Mouse (Mus musculus) cortical plate, adult 2 months (tissue): Measurements from ENCODE around the gene Cd8b1. TPM values are rescaled to one million over a fixed set of nuclear protein-coding genes. Genes with fewer than 3 reads are reported as not detected.

Source experiments
- H3K27ac ChIP-seq: fragments of 200-500 bp; 2 replicates; pipeline ENCODE4 v1.5.1; 2012; ENCODE audit warnings: low read length, control low read depth, inconsistent platforms; ENCODE audit not compliant: insufficient read depth
- H3K4me1 ChIP-seq: fragments of 200-500 bp; 2 replicates; pipeline ENCODE4 v1.6.1; 2011; ENCODE audit warnings: low read length; ENCODE audit not compliant: control insufficient read depth, insufficient read depth
- H3K4me3 ChIP-seq: fragments of 200-500 bp; 2 replicates; pipeline ENCODE4 v1.5.1; 2011; ENCODE audit warnings: mild to moderate bottlenecking, low read length, control low read depth; ENCODE audit not compliant: insufficient read depth
- CTCF ChIP-seq: fragments of 200-500 bp; IDR thresholded peaks from 2 replicates; pipeline ENCODE4 v1.5.1; 2011; ENCODE audit warnings: mild to moderate bottlenecking, control low read depth, low read length; ENCODE audit not compliant: insufficient read depth; ENCODE audit errors: extremely low read depth
- POLR2A ChIP-seq: fragments of 200-500 bp; IDR thresholded peaks from 2 replicates; pipeline ENCODE4 v1.6.1; 2011; ENCODE audit warnings: mild to moderate bottlenecking, low read length, control low read depth; ENCODE audit not compliant: insufficient read depth; ENCODE audit errors: extremely low read depth
- polyA plus RNA-seq: library from polyadenylated mRNA; depleted of rRNA; stranded (reverse); fragments of >200 nt; gene quantifications from 2 replicates; pipeline ENCODE4 v1.2.3, GENCODE M21; 2012; rRNA removed

Gene Cd8b1
- polyA plus RNA-seq, 1 experiment, result not detected

GRCm38 (mm10) chr6:71369416-71369815 lies 46.8 kb downstream of the Cd8b1 start:
- TF ChIP-seq CTCF (no peak), POLR2A (no peak)
- no peak overlapping the region for H3K27ac ChIP-seq
- no peak overlapping the region for H3K4me3 ChIP-seq
- no peaks in the 10 kb centered on the region for H3K4me1 ChIP-seq

GRCm38 (mm10) chr6:71371085-71371605 lies 48.6 kb downstream of the Cd8b1 start:
- TF ChIP-seq CTCF, result no peak
- TF ChIP-seq POLR2A, result no peak
- Histone ChIP-seq H3K4me1 (no peaks in the 10 kb centered on the region), H3K27ac (no peak overlapping the region), H3K4me3 (no peak overlapping the region)

GRCm38 (mm10) chr6:71372041-71372720 lies 49.6 kb downstream of the Cd8b1 start:
- H3K27ac ChIP-seq, result no peak overlapping the region
- no peak for TF ChIP-seq CTCF
- no peak for TF ChIP-seq POLR2A
- H3K4me3 ChIP-seq, result no peak overlapping the region
- no peaks in the 10 kb centered on the region for H3K4me1 ChIP-seq

- Histone ChIP-seq H3K27ac (no peak within 1 kb of the TSS), H3K4me3 (no peak within 1 kb of the TSS), H3K4me1 (no peaks in the 10 kb centered on the region)
- TF ChIP-seq CTCF (no peak), POLR2A (no peak)
Observed at GRCm38 (mm10) chr6:71373249-71373775, 50.7 kb downstream of the Cd8b1 start, which contains the start of gene Cd8a. TSS of gene Cd8a (plus strand) at chr6:71373427.

- Histone ChIP-seq H3K4me3 (no peak overlapping the region), H3K27ac (no peak overlapping the region), H3K4me1 (no peaks in the 10 kb centered on the region)
- TF ChIP-seq CTCF (no peak), POLR2A (no peak)
Observed at GRCm38 (mm10) chr6:71374311-71374829, 51.8 kb downstream of the Cd8b1 start.

GRCm38 (mm10) chr6:71374921-71375320 lies 52.3 kb downstream of the Cd8b1 start:
- TF ChIP-seq CTCF (no peak), POLR2A (no peak)
- H3K27ac ChIP-seq, result no peak overlapping the region
- no peak overlapping the region for H3K4me3 ChIP-seq
- no peaks in the 10 kb centered on the region for H3K4me1 ChIP-seq

GRCm38 (mm10) chr6:71376711-71377110 lies 54.1 kb downstream of the Cd8b1 start:
- no peak overlapping the region for H3K4me3 ChIP-seq
- no peak for TF ChIP-seq POLR2A
- no peak for TF ChIP-seq CTCF
- H3K4me1 ChIP-seq, result no peaks in the 10 kb centered on the region
- no peak overlapping the region for H3K27ac ChIP-seq

- Histone ChIP-seq H3K4me1 (no peaks in the 10 kb centered on the region), H3K4me3 (no peak overlapping the region), H3K27ac (no peak overlapping the region)
- TF ChIP-seq POLR2A, result no peak
- TF ChIP-seq CTCF, result no peak
Observed at GRCm38 (mm10) chr6:71381654-71382053, 59.1 kb downstream of the Cd8b1 start.

Other genes starting within 250 kb of the Cd8b1 start
- 5.0 and 5.1 TPM in 2 replicates for gene Thnsl2, start 178.3 kb upstream of the Cd8b1 start, polyA plus RNA-seq
- not detected in 2 replicates for gene Fabp1, start 123.0 kb upstream of the Cd8b1 start, polyA plus RNA-seq
- gene Krcc1, start 51.1 kb upstream of the Cd8b1 start, polyA plus RNA-seq, result 15.3 and 16.3 TPM in 2 replicates
- gene Smyd1, start 555 bp upstream of the Cd8b1 start, polyA plus RNA-seq, result 1.4 and 1.9 TPM in 2 replicates
- gene Cd8a, start 50.6 kb downstream of the Cd8b1 start, polyA plus RNA-seq, result 0.06 TPM in 1 of 2 replicates, not detected in the other
- gene Rmnd5a, start 117.8 kb downstream of the Cd8b1 start, polyA plus RNA-seq, result 70.9 and 72.0 TPM in 2 replicates
- gene Rnf103, start 171.1 kb downstream of the Cd8b1 start, polyA plus RNA-seq, result 32.4 and 34.4 TPM in 2 replicates
- 109 and 110 TPM in 2 replicates for gene Chmp3, start 221.0 kb downstream of the Cd8b1 start, polyA plus RNA-seq